Mouse (Mus musculus): ENCODE results near the gene B3gnt8. TPM values are rescaled to one million over a fixed set of nuclear protein-coding genes. Genes with fewer than 3 reads are reported as not detected.

B3gnt8 gene
- polyA plus RNA-seq, 1 experiment from 2014 or later, result 0.43 TPM

Other genes with a start within 250 kb of the B3gnt8 start
- 5.3 and 8.3 TPM in 2 replicates for gene Lipe, start 227.9 kb upstream of the B3gnt8 start, polyA plus RNA-seq (2014; fragmentation: Nextera tagmentation; extraction: Ambion mirVana)
- gene Cxcl17, start 213.8 kb upstream of the B3gnt8 start, polyA plus RNA-seq (2014; fragmentation: Nextera tagmentation; extraction: Ambion mirVana), result not detected in 2 replicates
- gene Ceacam1, start 149.1 kb upstream of the B3gnt8 start, polyA plus RNA-seq (2014; fragmentation: Nextera tagmentation; extraction: Ambion mirVana), result 0.95 and 0.99 TPM in 2 replicates
- gene Ceacam2, start 86.8 kb upstream of the B3gnt8 start, polyA plus RNA-seq (2014; fragmentation: Nextera tagmentation; extraction: Ambion mirVana), result not detected in 2 replicates
- gene Erich4, start 10.8 kb upstream of the B3gnt8 start, polyA plus RNA-seq (2014; fragmentation: Nextera tagmentation; extraction: Ambion mirVana), result not detected in 2 replicates
- 29.9 and 36.0 TPM in 2 replicates for gene Dmac2, start 7.2 kb upstream of the B3gnt8 start, polyA plus RNA-seq (2014; fragmentation: Nextera tagmentation; extraction: Ambion mirVana)
- 65.1 and 69.7 TPM in 2 replicates for gene Bckdha, start 32.3 kb downstream of the B3gnt8 start, polyA plus RNA-seq (2014; fragmentation: Nextera tagmentation; extraction: Ambion mirVana)
- gene Exosc5, start 32.5 kb downstream of the B3gnt8 start, polyA plus RNA-seq (2014; fragmentation: Nextera tagmentation; extraction: Ambion mirVana), result 49.4 and 53.9 TPM in 2 replicates
- 11.1 and 16.4 TPM in 2 replicates for gene Tmem91, start 48.5 kb downstream of the B3gnt8 start, polyA plus RNA-seq (2014; fragmentation: Nextera tagmentation; extraction: Ambion mirVana)
- gene B9d2, start 54.1 kb downstream of the B3gnt8 start, polyA plus RNA-seq (2014; fragmentation: Nextera tagmentation; extraction: Ambion mirVana), result 44.3 and 57.6 TPM in 2 replicates
- 0.61 and 0.83 TPM in 2 replicates for gene Tgfb1, start 60.3 kb downstream of the B3gnt8 start, polyA plus RNA-seq (2014; fragmentation: Nextera tagmentation; extraction: Ambion mirVana)
- 39.6 and 40.7 TPM in 2 replicates for gene Ccdc97, start 92.4 kb downstream of the B3gnt8 start, polyA plus RNA-seq (2014; fragmentation: Nextera tagmentation; extraction: Ambion mirVana)
- 53.6 and 61.2 TPM in 2 replicates for gene Hnrnpul1, start 128.1 kb downstream of the B3gnt8 start, polyA plus RNA-seq (2014; fragmentation: Nextera tagmentation; extraction: Ambion mirVana)
- gene Axl, start 162.1 kb downstream of the B3gnt8 start, polyA plus RNA-seq (2014; fragmentation: Nextera tagmentation; extraction: Ambion mirVana), result 15.8 and 16.7 TPM in 2 replicates
- 0.95 and 1.1 TPM in 2 replicates for gene Cyp2s1, start 190.3 kb downstream of the B3gnt8 start, polyA plus RNA-seq (2014; fragmentation: Nextera tagmentation; extraction: Ambion mirVana)